Mouse (Mus musculus): Measurements from ENCODE around the gene Dennd5b.

DNA sequence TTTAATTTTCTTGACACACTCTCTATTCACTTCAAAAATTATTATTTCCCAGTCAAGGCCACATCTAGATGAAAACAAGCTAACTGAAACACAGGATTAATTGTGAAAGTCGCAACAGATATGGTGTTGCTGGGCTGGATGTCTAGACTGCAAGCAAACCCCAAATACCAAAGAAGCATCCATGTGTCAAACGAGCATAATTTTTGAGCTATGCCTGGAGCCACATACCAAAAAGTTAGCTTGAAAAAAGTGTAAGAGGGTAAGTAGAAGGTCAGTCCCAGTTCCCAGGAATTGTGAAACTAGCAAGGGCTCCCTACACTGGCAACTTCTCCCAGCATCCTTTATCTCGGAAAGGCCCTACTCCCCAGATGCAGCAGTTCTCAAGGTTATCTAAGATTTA is 157.8 kb downstream of the Dennd5b start:
- TF ChIP-seq CTCF (IDR thresholded peaks at IDR 0.05; ENCODE audit: low read depth, low read length) (no peak), GATA1 (IDR thresholded peaks at IDR 0.05; ENCODE audit: borderline replicate concordance, low read length) (no peak), TAL1 (conservative IDR thresholded peaks at IDR 0.05; ENCODE audit: low read depth, low read length) (no peak), POLR2AphosphoS5 (IDR thresholded peaks at IDR 0.05; ENCODE audit: insufficient replicate concordance, low read depth, low read length) (no peak)
